Mouse (Mus musculus) embryonic fibroblast, embryonic 13.5 days (primary cell): ENCODE measurements around the gene St6gal1.

Experiments
- CTCF ChIP-seq: IDR thresholded peaks from 2 replicates; pipeline ENCODE4 v1.5.1; 2011; ENCODE audit warnings: mild to moderate bottlenecking, control low read depth, low read length, moderate library complexity, borderline replicate concordance; ENCODE audit not compliant: insufficient read depth
- POLR2A ChIP-seq: IDR thresholded peaks from 2 replicates; pipeline ENCODE4 v1.6.1; 2011; ENCODE audit warnings: low read depth, mild to moderate bottlenecking, control low read depth, low read length, moderate library complexity

GRCm38 (mm10) chr16:23186418-23186817 lies 38.1 kb upstream of the St6gal1 start:
- TF ChIP-seq CTCF: no peak
- TF ChIP-seq POLR2A: no peak
